Mouse (Mus musculus) common myeloid progenitor, adult 5-6 weeks (primary cell): ENCODE data around the gene Rasgrf2. TPM values are rescaled to one million over a fixed set of nuclear protein-coding genes. Genes with fewer than 3 reads are reported as not detected.

Source experiments
- ATAC-seq: replicated peaks from 2 replicates; pipeline ENCODE4 v1.8.0; 2016; ENCODE audit warnings: low read depth, mild to moderate bottlenecking, moderate TSS enrichment, inconsistent platforms; ENCODE audit not compliant: poor library complexity, severe bottlenecking
- total RNA-seq: library from RNA; stranded (forward); fragments of 200-1000, 187-1606 nt; gene quantifications from 2 replicates; pipeline ENCODE4 v1.2.3, GENCODE M21; 2017

Gene Rasgrf2
- total RNA-seq, 1 experiment from 2014 or later: 0.09 TPM

- no peak for ATAC-seq
Measured at GRCm38 (mm10) chr13:91896476-91896875, 235.0 kb downstream of the Rasgrf2 start.

GRCm38 (mm10) chr13:91893132-91893531, 238.3 kb downstream of the Rasgrf2 start:
- peak; percentile 90 for ATAC-seq

- ATAC-seq: no peak
Measured at GRCm38 (mm10) chr13:91890031-91890619, 241.3 kb downstream of the Rasgrf2 start.

- ATAC-seq: no peak
Measured at GRCm38 (mm10) chr13:91884714-91885386, 246.6 kb downstream of the Rasgrf2 start.

- peak; percentile 77 for ATAC-seq
Measured at GRCm38 (mm10) chr13:91881837-91882480, 249.5 kb downstream of the Rasgrf2 start.

- ATAC-seq: no peak
Measured at GRCm38 (mm10) chr13:91880256-91880655, 251.2 kb downstream of the Rasgrf2 start.

- ATAC-seq: no peak
Measured at GRCm38 (mm10) chr13:91877996-91878395, 253.5 kb downstream of the Rasgrf2 start.

- ATAC-seq: no peak
Measured at GRCm38 (mm10) chr13:91877350-91877749, 254.1 kb downstream of the Rasgrf2 start.

GRCm38 (mm10) chr13:91876741-91877349, 254.6 kb downstream of the Rasgrf2 start, which contains the start of gene Ckmt2:
Gene Ckmt2, minus strand, starts transcription at chr13:91876885.
- ATAC-seq: no peak

- no peak for ATAC-seq
Measured at GRCm38 (mm10) chr13:91875581-91875980, 255.9 kb downstream of the Rasgrf2 start.

GRCm38 (mm10) chr13:91874565-91874964, 256.9 kb downstream of the Rasgrf2 start:
- no peak for ATAC-seq

- ATAC-seq: no peak
Measured at GRCm38 (mm10) chr13:91873734-91874329, 257.6 kb downstream of the Rasgrf2 start.

GRCm38 (mm10) chr13:91868577-91868976, 262.9 kb downstream of the Rasgrf2 start:
- ATAC-seq: no peak

GRCm38 (mm10) chr13:91858835-91859234, 272.6 kb downstream of the Rasgrf2 start:
- peak; percentile 65; the same call in 1 of the 2 replicates for ATAC-seq

GRCm38 (mm10) chr13:91857427-91857826, 274.0 kb downstream of the Rasgrf2 start:
- no peak for ATAC-seq

GRCm38 (mm10) chr13:91854412-91854811, 277.0 kb downstream of the Rasgrf2 start:
- no peak for ATAC-seq
